Mouse (Mus musculus): ENCODE measurements around the gene Blnk.

The Blnk gene

DNA sequence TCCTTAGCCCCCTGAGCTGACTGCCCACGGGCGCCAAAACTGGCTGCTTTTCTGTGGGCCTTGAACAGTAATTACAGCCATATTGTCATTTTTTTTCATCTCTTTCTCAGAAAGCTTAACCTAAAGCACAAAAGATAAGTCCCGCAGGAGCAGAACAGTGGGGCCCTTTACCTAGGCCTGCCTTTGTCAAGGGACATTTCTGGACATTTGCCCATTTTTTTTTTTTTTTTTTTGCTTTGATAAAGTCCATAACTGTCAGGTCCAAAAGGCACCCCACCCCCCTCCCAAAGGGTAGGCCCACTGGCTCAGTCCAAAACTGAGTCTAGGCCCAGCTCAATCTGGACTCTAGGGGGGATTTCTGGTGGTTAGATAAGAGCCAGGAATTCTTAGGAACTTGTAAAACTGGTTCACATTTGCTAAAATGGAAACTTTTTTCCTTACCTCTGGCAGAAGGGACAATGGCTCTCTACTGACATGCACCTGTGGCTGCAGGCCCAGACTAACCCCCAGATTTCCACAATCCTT lies 29.9 kb downstream of the Blnk start:
- DNase-seq, result no peak

DNA sequence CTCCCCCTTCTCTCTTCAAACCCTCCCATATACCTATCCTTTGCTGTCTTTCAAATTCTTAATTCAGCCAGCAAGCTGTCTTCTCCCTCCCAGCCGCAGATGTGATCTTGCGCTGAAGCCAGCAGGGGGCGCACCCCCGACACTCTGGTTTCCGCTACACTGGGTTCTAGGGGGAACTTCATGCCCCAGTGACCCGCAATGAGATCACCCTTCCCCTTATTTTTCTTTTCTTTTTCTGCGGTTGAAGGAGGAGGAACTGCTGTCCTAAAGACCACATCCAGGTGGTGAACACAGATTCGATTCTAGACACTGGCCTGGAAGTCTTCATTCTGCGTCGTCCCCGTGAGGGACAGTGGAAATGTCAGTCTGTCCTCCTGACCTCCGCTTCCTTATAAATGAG lies 31.3 kb downstream of the Blnk start:
- DNase-seq, result peak; percentile 93

DNA sequence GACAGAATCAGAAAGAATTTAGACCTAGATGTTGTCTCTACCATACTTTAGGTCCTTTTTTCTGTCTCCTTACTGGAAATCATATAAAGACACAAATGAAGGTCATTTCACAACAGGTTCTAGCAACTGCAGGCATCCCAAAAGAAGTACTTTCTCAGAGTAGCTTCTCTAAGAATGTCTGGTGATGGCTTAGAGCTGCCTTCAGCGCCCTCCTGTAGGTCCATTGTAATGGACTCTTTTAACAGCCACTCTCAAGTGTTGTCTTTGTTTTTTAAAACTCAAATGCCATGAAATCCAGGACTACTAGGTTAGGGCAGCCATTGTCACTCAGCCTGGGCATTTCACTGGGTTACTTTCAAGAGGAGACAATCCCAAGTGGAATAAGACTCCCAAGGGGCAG lies 35.4 kb downstream of the Blnk start:
- DNase-seq, result no peak

DNA sequence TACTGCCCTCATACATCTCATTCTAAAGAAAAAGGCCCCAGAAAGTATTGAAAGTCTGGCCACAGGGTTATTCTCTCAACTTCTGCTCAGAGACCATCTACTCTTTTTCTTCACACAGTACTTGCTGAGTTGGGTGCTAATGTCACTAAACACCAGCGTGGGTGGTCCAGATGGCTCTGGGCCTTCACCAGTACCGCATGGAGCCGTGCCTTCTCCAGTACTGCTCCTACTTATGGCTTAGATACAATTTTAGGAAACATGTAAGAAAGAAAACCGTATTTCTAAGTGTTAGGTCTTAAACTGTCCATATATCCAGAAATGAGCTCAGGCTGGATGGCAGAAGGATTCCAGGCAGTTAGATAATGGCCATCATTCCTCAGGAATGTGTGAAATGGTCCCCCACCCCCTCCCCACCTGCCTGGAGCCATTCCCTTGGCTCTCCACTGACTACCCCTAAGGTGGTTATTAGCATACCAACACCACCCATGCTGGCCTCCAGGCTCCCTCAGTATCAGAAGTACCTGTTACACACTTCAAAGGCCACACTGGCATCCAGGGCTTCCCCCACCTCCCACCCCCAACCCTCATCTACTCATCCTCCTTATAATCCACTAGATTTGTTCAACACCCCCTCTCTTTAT lies 47.3 kb downstream of the Blnk start:
- DNase-seq, result no peak

DNA sequence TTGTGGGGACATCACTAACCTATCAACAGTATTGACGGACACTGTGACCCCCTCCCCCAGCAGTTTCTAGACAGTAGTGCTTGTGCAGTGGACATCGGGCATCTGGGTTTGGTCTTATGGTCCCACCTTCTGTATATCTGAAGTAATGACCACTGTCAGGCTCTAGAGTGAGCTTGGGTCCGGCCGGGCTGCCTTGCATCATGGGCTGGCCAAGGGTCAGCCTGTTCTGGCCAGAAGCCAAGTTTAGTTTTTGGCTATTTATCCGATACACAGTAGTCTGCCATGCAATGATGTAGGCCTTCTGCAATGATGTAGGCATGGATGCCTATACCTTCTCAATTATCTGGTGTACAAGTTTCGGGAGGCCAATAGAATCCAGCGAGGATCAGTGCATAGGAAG lies 50.8 kb downstream of the Blnk start:
- DNase-seq, result peak; percentile 84

DNA sequence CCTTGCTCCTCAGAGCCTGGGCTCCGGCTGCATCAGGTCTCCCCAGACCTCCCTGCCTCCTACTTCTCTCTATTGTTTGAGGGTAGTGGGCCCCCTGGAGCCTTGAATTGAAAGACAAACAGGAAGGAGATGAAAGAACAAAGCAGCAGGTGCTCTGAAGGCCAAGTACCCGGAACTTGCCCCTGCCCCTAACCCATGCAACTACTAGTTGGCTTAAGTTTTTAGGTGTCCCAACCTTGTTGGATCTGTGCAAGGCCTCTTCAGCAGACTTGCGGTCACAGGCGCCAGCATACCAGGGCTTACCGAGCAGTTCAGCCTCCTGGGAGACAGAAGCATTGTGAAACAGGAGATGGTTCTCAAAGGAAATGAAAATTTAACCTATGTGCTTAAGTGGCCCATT lies 58.3 kb downstream of the Blnk start:
- no peak for DNase-seq

DNA sequence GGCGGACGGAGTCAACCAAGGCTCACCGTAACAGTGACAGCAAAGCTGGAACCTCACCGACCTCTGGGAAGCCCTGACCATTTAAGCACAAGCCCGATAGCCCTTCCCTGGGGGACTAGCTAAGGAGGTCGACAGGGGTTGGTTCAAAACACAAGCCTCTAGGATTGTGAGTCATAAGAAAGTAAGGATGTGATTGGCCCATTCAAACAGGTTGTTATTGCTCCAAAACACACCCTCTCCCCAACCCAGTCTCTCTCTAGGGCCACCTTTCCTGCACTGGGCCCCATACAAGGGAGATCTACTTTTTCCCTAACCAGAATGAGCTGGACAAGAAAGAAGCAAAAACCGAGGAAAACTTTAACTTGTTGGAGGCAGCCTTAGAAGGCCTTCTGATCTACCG lies 59.0 kb downstream of the Blnk start:
- peak; percentile 29 for DNase-seq

DNA sequence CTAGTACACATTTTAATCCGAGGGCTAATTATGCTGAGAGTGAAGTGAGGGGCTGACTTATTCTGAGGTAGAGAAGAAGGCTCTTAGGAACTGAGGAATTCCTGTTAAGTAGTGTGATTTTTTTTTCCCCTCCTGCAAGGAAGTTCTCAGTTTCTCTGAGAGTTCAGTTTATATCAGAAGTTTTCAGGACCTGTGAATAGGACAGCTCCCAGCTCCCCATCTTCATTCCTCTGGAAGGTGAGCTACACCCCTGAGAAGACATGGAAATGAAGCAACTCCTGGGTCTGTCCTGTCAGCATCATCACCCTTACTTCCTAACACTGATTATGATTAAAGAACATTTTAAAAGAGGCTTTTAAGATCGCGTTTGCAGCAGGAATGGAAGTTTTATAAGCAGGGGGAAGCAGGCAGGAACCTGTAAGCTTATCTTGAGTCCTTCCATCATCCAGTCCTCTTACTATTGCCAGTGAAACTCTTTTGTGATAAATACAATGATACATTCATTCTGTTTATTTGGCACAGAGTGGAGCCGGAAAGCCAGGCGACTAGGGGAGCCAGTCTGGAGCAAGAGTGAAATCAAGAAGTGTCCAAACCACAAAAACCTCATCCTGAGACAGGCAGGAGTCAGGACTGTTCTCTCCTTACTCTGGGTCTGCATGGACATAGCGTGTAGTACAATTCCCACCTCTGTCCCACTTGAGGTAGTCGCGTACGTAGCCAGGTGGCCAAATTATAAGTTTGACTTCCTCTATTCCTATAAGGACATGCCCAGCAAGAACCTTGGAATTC lies 62.6 kb downstream of the Blnk start:
- no peak for DNase-seq

DNA sequence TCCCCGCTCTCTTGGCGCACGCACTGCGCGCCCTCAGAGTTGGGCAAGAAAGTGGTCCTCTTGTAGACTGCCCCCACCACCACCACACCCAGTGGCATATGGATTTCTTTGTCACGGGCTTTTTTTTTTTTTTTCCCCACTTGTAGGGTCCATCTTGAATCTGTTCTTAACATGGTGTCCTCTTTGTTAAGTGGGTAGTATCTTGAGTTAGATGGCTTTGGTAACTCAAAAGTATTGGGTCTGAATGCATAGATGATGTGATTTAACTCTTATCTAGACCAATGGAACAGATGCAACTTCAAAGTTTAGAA lies 99.0 kb downstream of the Blnk start:
- DNase-seq, result no peak

DNA sequence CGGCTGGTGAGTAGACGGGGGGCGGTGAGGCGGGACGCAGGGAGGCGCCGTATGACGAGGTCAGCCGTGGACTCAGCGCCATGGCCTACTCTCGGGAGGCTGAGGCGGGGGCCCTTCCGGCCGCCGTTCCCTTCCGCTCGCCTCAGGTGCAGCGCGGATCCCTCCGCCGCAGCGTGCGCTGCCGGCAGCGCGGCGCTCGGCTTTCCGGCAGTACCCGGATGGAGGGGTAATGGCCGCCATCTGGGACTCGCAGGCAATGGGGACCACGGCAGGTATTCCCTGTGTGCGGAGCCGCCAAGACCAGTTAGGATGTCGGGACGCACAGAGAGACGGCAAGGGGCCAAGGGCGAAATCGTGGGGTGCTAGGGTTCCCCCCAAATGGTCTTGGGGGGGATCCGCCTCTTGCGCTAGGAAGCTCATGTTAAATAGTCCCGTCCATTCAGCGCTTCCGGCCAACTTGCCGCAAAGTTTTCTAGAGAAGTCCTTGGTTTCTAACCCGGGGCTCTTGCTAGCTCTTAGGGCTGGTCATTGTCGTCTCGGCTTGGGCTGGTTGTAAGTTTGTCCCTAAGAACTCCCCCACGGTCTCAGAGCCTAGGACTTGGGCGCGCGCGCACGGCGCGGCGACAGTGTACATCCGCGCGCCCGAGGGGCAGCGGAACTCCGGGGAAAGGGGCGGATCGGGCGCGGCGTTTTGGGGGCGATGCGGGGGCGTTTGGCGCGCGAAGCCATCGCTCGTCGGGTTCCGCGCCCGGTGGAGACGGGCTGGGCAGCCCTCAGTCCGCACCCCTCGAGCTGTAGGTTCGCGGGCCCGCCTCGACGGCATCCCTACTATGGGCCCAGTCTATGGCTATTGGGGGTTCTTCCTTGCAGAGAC lies 99.6 kb downstream of the Blnk start, which contains the start of gene Zfp518a:
Gene Zfp518a, plus strand, starts transcription at position 187 of the 874 bp plus-strand sequence.
- DNase-seq, result peak; percentile 99

DNA sequence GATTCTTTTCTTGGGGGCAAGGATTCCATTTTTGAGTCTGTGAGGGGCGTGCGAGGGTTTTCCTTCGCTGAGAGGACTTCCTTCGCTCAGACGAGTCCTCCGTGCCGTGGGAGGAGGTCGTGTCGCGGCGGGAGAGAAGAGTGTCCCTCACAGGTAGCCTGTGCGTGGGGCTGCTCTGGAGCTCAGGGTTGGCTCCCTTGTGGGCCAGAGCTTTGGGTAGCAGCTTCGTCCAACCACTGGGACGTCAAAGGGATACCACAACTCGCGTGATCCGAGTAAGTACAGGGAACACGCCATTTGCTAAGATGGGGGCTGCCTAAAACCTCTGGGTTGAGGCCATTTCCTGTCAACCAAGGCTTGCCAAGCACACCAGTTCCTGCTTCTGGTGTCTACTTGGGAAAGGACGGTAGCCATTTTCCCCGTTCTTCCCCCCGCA lies 100.2 kb downstream of the Blnk start:
- DNase-seq, result no peak

DNA sequence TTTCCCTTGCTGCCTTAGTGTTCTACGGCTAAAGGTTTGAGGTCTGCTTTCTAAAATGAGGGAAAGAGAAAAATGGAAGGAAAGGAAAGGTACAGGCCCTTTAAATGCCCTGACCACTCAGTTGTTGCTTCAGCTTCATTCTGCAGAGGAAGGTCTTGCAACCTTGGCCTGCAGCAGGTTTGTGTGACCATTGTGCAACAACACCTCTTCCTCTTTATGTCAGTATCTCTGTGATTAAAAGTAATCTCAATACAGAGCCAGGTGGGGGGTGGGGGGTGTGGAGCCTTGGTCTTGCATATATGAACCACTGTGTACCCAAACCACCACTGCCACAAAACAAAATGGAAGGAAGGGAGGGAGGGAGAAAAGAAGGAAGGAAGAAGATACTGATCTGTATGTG lies 105.4 kb downstream of the Blnk start:
- no peak for DNase-seq

DNA sequence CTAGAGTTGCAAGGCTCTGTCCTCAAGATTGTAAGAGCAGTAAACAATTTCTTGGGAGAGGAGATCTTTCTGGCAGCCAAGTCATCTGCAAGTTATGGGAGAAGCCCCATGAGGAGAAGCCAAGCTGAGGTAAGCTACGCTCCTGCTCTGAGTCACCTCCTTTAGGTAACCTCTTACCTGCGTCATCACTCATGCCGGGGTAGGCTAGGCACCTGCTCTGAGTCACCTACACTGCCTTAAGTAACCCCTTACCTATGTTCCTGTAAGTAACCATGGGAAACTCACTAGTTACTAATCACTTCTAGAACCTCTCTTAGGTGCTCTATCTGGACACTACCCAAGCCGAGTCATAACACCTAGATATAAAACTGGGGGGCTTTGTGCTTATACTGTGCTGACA lies 112.6 kb downstream of the Blnk start:
- no peak for DNase-seq
